Mouse (Mus musculus): ENCODE measurements around the gene Pex14.

Pex14 gene

DNA sequence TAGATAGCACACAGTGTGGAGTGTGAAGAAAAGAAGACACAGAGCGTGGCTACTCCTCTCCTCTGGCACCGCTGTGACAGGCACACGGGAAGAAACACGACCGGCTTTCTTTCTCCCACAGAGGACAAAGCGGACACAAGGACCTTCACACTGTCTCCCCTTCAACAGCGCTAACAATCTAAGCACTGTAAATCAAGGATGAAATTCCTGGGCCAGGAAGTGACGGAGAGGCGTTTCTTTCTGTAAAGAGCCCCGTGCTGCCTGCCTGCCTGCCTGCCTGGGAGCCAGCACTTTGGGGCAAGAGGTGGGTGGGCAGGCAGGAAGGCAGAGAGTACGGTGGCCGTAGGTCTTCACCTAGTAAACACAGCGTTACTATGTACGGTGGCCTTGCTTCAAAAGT, 42.2 kb downstream of the Pex14 start:
- DNase-seq (ENCODE audit: low spot score) = no peak

DNA sequence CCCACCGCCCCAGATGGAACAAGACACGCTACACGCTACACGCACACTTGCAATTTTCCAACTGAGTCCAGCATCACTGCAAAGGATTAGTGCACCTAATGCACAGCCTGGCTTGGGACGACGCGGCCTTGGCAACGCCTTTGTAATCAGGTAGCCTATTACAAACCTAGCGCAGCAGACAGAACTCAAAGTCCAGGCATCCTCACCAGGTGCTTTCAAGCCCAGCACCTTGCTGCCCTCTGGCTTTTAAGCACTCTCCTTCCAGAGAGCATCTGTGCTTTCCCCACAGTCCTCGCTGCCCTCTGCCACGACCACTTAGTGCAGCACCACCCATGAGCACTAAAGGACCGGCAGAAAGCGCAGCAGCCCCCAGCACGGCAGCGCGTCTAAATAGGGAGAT, 42.7 kb downstream of the Pex14 start:
- no peak for DNase-seq (ENCODE audit: low spot score)

DNA sequence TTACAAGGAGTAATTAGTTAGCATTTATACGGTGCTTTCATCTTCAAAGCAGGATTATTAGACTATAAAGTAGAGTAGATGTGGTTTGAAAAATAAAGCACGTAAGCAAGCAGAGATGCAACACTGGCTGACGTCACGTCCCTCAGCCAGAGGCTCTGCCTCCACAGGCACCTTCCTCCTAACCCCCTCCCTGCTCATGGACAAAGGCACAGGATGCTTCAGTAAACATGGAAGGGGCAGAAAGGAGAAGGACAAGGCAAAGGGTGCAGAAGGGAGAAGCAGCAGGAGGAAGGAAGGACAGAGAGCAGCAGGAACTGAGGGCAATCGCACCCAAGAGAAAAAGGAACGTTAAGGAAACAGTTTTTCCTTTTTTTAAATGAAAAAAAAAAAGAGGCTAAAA, 43.8 kb downstream of the Pex14 start:
- DNase-seq (ENCODE audit: low spot score) = no peak

DNA sequence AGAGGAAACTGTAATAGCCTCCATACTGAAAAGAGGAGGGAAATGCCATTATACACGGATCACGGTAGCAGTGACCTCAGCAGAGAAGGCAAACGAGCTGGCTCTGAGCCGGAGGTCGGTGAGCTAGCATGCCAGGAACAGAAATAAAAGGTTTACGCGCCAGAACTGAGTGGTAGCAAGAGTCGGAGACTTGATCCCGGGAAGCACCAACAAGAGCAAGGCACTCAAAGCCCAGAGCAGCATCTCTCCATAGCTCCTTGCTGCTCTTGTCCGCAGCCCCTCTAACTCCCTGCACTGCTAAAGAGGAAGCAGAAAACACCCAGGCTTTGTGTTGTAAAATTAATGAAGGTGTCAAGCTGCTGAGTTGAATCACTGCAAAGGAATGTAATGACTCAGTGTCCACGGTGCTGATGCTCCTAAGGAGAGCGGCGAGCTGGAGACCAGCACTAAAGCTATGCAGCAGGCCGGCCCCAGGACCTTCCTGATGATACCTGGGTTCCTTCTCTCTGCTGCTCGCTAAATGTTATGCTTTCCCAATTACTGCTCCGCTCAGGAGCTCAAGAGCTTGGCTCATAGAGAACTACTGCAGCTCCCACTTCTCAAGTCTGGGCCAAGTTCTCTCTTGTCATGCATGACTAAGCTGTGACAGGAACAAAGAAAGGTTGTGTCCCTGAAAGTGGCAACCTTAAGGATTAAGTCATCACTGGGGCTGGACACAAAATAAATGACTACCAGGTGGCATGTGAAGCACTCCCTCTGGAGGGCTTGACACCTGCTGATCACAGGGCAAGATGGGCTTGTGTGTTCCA, 50.1 kb downstream of the Pex14 start:
- DNase-seq (ENCODE audit: low spot score) = no peak

DNA sequence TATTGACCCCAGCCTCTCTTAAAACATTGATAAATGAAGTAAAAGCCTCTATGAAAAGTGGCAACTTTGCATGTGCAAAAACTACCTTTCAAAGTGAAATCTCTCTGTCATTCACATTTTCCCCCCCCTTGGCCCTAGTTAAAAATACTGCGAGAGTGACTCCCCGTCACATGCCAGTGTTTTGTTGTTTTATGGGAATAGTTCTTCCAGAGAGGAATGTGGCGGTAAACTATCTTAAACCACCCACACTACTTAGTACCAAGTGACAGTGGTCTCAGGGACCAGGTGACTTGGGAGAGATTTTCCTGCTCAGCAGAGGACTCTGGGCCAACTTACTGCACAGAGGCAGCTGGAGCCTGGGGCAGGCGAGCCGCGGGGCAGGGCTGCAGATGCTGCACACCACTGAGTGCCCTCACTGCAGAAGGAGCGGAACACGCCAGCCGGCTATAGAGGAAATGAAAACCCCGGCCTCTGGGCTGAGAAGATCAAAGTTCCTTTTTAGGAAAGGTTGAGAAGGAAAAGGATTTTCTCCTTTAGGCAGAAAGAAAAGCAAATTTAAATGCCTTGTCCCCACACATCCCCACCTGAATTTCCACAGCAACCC, 50.9 kb downstream of the Pex14 start:
- DNase-seq (ENCODE audit: low spot score) = no peak

DNA sequence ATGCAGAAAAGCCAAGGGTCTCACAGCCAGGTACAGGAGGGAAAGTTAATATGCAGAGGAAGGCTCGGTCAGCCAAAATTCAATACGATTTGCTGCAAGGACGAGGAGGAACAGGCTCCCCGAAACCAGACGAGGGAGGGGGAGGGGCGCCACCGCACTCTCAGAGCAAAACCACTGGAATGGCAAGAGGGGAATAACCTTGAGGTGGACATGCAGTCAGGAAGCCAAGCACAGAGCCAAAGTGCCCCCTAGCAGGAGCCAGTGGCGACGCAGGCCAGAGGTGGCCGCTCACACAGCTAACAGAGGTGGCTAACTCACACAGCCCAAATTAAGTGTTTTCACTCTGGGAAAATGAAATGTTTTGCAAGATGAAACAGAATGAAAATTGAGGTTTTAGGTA, 52.3 kb downstream of the Pex14 start:
- peak; percentile 44 for DNase-seq (ENCODE audit: low spot score)

DNA sequence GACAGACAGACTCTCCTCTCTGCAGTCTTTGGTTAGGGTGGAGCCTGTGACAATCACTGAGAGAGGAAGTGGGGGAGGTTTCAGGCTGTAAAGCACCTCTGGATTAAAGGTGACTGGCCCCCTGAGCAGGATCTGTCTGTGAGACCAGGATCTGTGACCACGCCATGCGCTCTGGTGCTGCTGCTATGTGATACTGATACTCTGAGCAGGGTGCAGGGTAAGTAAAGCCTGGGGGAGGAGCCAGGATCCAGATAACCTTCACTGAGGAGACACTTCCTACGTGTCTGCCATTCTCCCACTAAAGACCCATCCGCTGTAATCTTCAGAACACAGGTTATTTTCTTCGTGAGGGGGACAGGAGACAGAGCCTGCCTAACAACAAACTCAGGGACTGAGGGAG, 53.8 kb downstream of the Pex14 start:
- no peak for DNase-seq (ENCODE audit: low spot score)

DNA sequence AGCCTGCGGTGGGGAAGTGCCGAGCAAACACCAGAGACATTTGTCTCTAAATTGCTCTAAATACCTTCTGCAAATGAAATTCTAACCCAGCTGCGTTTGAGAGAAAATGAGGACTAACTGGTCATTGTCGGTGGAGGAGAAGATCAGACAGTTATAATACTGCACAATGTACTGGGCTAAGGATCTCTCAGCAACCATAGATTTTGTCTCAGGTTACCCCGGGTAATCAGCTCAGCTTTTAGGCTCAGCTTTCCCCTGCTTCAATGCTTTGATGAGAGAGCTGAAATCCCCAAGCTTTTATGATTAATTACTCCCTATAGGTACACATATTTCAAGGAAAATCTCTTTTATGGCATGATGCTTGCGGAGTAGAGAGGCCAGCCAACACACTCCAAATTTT, 59.4 kb downstream of the Pex14 start:
- no peak for DNase-seq (ENCODE audit: low spot score)

DNA sequence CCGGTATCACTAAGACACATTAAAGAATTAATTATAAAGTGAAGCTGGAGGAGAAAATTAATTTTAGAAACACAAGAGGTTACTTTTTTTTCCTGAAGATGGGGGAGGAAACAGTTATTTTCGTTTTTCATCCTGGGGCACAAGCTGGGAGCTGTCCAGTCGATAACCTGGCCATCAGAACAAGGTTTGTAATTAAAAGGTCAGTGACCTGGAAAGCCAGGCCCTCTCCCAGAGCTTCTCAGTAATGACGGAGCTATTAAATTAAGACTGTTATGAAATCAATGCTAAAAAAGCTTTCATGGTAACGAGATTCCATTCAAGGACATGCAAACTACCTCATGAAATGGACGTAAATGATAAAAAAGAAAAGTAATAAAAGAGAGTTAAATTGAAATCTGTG, 62.0 kb downstream of the Pex14 start:
- no peak for DNase-seq (ENCODE audit: low spot score)

DNA sequence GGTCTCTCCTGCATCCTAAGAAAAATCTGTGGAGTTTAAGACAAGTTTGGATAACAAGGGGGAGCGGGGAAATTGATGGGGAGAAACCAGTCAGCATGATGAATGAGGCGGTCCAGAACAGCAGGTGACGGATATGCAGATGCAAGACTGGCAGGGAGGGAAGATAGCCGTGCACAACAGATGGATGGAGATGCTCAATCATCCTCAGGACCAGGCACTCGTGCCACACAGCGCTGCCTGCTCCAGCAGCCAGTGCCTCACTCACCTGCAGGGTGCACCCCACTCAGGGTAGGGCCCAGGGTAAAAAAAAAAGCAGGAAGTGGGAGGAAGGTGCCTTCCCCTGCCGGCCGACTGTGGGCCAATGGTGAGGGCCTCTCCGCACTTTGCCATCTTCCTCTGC, 63.1 kb downstream of the Pex14 start:
- no peak for DNase-seq (ENCODE audit: low spot score)

DNA sequence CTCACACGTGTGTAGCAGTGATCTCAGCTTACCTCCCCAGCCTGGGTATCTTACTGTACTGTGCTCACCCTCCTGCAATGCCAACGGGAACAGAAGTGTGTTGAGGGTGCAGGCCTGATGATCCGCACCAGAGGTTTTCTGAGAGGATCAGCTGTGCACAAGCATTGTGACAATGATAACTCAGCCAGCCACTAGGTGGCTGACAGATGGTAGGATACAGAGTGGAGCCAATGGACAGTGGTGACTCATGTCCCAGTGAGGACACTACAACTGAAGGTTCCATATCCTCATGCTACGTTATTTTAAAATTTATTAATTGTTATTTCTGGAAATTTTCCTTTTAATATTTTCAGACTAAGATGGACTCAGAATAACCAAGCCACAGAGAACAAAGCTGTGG, 68.2 kb downstream of the Pex14 start:
- DNase-seq (ENCODE audit: low spot score) = no peak

DNA sequence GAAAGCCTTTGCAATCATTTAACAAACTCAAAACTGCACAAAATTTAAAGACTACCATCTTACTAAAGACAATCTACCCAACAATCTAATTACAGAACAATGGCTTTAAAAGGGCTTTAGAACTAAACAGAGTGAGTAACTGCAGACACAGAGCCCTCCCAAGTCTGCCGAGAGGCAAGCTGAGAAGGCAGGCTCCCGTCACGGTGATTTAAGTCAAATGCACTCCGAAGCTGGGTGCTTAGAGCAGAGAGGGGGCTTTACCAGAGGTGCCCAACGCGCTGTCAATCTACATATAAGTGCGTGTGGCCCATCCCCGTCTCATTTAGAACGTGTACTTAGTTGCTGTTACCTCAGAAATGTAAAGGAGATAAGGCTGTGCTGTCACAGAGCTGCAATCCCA, 72.1 kb downstream of the Pex14 start:
- DNase-seq (ENCODE audit: low spot score) = no peak

DNA sequence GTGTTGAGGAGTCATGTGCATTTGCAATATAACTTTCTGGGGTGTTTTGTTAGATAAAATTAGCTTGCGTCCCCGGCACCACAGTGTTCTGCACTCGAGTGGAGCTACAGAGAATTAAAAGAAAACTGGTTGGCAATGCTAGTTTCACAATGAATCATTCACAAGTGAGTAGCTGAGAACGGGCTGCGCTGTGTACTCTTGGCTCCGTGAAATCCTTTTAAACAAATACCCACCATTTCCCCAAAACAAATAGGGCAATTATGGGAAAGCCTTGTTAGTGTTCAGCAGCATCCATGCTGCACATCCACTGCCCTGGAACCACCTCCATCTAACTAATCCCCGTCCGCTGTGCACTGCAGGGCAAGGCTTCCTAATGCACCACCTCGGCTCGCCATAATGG, 74.4 kb downstream of the Pex14 start:
- DNase-seq (ENCODE audit: low spot score) = peak; percentile 11

DNA sequence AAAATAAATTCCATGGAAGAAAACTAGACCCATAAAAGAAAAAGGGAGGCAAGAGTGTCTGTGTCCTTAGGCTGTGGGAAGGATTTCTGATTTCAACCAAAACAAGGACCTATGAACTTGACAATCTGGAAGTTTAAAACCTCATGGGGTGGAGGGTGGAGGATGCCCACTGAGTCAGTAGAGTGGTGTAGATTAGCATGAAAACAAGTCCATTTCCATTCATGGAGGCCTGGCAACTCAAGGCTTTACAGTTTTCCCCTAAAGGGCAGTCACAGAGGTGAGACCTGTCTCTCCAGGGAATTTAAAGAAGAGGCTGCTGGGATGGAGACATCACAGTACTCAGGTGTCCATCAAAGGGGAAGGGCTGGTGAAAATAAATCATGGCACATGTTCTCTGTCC, 78.7 kb downstream of the Pex14 start:
- DNase-seq (ENCODE audit: low spot score) = no peak

DNA sequence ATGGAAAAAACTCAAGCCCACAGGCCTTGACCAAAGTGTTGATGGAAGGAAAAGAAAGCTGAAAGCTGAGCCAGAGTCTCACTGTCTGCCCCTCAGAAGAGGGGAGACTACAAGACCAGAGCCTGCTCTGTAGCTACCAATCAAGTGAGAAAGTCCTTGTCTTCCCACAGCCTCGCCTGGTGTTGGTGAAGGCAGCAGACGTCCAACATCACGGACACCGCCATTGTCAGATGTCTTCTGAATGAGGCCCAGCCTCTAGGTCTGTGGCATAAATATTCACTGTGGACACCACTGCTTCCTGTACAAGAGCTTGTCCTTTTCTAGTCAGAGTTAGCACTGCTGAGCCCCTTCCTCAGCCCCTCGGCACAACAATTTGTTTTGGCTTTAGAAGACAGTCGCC, 80.2 kb downstream of the Pex14 start:
- no peak for DNase-seq (ENCODE audit: low spot score)

DNA sequence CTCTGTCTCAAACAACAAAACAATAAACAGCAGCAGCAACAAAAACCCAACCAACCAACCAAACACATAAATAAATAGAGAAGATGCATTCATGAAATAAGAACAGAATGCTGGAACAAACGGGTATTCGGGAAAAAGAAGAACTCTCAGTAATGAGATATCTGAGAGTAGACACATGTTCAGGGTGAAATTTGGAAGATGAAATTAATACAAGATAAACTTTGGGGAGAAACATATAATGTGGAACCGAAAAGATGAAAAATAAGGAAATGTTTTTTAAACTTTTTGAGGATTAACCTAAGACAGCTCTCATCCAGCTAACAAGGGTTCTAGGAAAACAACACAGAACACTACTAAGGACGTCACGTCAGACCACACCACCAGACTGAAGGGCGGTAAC, 92.9 kb downstream of the Pex14 start:
- no peak for DNase-seq (ENCODE audit: low spot score)

DNA sequence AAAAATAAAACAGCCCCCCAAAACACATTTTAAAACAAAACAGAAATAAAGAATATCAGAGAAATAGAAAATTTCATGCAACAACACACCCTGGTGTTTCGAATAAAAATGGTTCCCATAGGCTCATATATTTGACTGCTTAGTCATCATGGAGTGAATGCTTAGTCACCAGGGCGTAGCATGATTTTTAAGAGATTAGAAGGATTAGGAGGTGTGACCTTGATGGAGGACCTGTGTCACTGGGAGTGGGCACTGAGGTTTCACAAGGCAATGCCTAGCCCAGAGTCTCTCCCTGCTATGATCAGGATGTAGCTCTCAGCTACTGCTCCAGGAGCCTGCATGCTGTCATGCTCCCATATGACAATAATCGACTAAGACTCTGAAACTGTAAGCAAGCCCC, 93.6 kb downstream of the Pex14 start:
- DNase-seq (ENCODE audit: low spot score) = no peak

DNA sequence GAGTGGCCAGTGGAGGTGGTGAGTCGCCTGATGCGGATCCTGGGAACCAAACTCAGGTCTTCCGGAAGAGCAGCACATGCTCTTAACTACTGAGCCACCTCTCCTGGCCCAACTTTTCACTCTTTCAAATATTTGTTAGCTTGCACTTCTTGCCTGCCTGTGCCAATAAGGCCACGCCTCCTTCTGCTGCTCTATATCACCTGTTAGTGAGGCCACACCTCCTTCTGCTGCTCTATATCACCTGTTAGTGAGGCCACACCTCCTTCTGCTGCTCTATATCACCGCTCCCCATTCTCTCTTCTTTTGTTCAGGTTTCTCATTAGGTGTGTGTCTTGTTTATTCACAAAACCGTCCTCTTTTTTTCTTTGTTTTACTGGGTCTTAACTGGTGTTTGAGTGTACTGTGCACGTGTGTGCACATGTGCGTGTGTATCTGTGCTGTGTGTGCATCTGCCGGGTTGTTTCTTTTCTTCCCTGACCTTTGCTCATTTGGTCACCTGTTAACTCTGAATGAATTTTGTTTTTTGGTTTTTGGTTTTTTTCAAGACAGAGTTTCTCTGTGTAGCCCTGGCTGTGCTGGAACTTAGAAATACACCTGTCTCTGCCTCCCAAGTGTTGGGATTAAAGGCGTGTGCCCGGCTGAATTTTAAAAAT, 97.1 kb downstream of the Pex14 start:
- no peak for DNase-seq (ENCODE audit: low spot score)

DNA sequence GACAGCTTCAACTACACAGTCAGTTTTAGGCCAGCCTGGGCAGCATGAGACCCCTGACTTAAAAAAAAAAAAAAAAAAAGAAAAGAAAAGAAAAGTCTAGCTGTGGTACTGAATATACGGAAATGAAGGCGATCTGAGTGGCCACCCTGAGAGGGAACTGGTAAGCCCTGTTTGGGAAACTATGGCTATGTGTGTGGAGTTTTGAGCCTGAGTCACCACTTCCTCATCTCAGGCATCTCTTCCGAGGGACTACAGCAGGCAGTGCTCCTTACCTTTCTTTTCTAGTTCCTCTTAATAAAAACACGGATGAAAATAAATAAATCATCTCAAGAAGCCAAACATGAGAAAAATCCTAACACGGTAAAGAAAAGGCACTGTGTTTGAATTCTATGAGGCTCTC, 98.2 kb downstream of the Pex14 start:
- no peak for DNase-seq (ENCODE audit: low spot score)

DNA sequence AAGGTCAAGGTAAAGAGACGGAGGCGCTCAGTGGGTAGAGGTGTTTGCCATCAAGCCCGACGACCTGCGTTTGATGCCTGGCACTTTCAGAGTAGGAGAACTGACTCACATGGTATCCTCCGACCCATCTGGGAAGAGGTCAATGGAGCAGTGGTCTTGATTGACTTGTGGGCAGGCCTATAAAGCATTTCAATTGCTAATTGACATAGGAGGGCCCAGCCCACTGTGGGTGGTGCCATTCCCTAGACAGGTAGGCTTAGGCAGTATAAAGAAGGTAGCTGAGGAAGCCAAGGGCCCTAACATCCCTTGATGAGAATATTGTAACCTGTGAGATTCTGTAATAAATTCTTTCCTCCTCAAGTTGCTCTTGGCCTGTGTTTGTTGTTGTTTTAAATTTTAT, 98.9 kb downstream of the Pex14 start:
- DNase-seq (ENCODE audit: low spot score) = no peak

DNA sequence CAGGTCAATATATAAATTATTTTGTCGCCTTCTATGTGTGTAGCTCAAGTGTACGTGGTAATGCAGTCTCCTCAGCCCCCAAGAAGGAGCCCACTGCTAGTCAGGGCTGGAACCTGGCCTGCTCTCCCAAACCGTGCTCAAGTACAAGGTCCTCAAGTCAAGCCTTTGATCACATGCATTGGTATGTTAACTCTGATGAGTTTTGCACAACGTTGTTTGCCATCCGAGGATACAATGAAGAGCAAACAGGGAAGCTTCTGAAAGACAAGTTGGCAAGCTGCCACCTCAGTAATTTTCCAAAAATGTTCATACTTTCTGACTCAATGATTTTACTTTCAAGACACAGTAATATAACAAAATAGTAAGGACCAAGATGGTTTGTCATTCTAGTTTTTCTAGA, 105.7 kb downstream of the Pex14 start:
- DNase-seq (ENCODE audit: low spot score) = no peak

DNA sequence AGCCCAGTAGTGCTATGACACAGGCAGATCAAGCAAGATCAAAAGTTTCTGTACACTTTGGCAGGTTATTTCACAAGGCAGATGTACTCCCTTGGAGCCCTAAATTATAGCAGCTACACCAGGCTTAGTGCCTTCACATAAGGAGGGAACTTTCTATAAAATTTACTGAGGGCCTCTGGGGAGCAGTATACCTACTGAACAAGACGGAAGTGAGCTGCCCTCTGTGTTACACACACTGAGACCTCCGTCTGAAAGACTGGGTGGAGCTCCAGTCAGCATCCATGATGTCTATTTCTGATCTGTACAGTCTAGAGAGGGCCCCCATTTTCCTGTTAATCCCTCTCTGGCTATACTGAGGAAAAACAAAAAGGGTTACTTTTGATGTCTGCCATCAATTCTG, 109.6 kb downstream of the Pex14 start:
- no peak for DNase-seq (ENCODE audit: low spot score)

All from layer of hippocampus, adult 11-12 months (tissue).